In the genomic region with DNA sequence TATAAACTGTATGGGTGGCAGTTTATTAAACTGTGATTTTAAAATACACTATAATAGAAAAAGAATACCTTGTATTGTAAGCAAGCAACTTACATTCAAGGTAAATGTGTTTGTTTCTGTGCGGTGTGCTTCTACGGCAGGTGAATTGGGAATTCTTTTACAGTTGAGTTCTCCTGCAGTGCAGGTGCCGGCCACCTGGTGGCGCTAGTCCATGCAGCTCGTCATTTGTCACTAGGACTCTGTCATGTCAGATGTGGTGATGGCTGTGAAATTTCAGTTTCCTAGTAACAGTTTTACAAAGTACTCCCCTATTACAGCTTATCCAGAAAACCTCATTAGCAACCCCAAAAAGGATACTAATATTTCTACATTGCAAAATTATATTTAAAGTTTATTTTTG, we compare ENCODE assay signal across 9 mouse cellular contexts. TPM values are rescaled to one million over a fixed set of nuclear protein-coding genes. Genes with fewer than 3 reads are reported as not detected.
DNase-seq lines count a peak whose midpoint lies in the region; TF ChIP-seq lines count a peak whose summit lies in the region.
"Had no signal": no experiment of that assay in that cellular context is flagged by ENCODE, and none has a peak within 500 bp of the region (broad histone marks: within the 10 kb centered on the region; RNA-seq: fewer than 3 reads in every experiment).

No protein-coding gene starts in this region.

- no peak for TF ChIP-seq POLR2A in olfactory bulb, adult 2 months (IDR thresholded peaks at IDR 0.05; ENCODE audit: insufficient read depth, low read depth, low read length)

- peak; percentile 45; the same call in 1 of the 2 replicates for TF ChIP-seq CTCF in olfactory bulb, adult 2 months (IDR thresholded peaks at IDR 0.05; ENCODE audit: insufficient read depth, low read depth, low read length)

- DNase-seq in layer of hippocampus, adult 11-12 months (ENCODE audit: low spot score): peak; percentile 58
- no peak for DNase-seq in layer of hippocampus, adult 9-11 months
- peak; percentile 47 for DNase-seq in ES-CJ7 (ENCODE audit: low read depth, low spot score)
- DNase-seq in adrenal gland, postnatal 36 days: peak; percentile 53 to 67
- DNase-seq in forelimb bud, embryonic 11.5 days (ENCODE audit: low read depth, low spot score): peak; percentile 38
- DNase-seq in left cerebral cortex, postnatal 4 days: peak; percentile 58
- DNase-seq in yolk sac, embryonic 10.5 days (ENCODE audit: low spot score): no peak

- H3K4me1 ChIP-seq in olfactory bulb, adult 2 months (ENCODE audit: control insufficient read depth, insufficient read depth, low read length): no peaks in the 10 kb centered on the region

- intact Hi-C loops in left cerebral cortex, postnatal 4 days (cut with DNase I): no loop called here

- no peak overlapping the region for H3K27ac ChIP-seq in olfactory bulb, adult 2 months (ENCODE audit: insufficient read depth, low read depth, low read length)
- H3K27ac ChIP-seq: macrophage had no signal

- H3K4me3 ChIP-seq in olfactory bulb, adult 2 months (ENCODE audit: insufficient read depth, low read depth, low read length): no peak overlapping the region

- 38% methylated on average over 5 of the region's 5 CpGs for WGBS in olfactory bulb, adult 2 months

RNA-seq across cellular contexts. Expression of gene Gpr180, which starts 20.2 kb away (rescaled TPM):
- total RNA-seq in adrenal gland, postnatal 36 days (2021): 10 to 100 TPM; 28.2 to 31.9 TPM
- 10 to 100 TPM; 24.5 to 27.2 TPM for total RNA-seq in left cerebral cortex, postnatal 4 days (2021)
- not detected in 2 replicates for polyA plus RNA-seq in olfactory bulb, adult 2 months (2012; ENCODE audit: insufficient read depth, insufficient read length, low replicate concordance, missing spikeins)

RNA-seq across cellular contexts. Expression of gene Tgds, which starts 24.6 kb away (rescaled TPM):
- 10 to 100 TPM; 17.6 to 24.9 TPM for total RNA-seq in adrenal gland, postnatal 36 days (2021)
- total RNA-seq in left cerebral cortex, postnatal 4 days (2021): 10 to 100 TPM in 1 of 2 experiments, 1 to 10 TPM in 1; 7.9 to 10.3 TPM
- polyA plus RNA-seq in olfactory bulb, adult 2 months (2012; ENCODE audit: insufficient read depth, insufficient read length, low replicate concordance, missing spikeins): not detected in 2 replicates

Comparison
In these comparisons a context has a peak if more than half of its experiments do, and no peak if none do; other contexts are left out.
1. DNase-seq: peak in layer of hippocampus, adult 11-12 months (single experiment), ES-CJ7 (single experiment), adrenal gland, postnatal 36 days (2 of 2), forelimb bud, embryonic 11.5 days (single experiment) and left cerebral cortex, postnatal 4 days (single experiment); none in layer of hippocampus, adult 9-11 months (single experiment) and yolk sac, embryonic 10.5 days (single experiment).